Mouse (Mus musculus) neural tube, embryonic 12.5 days (tissue): ENCODE results near the gene Itga1. TPM values are rescaled to one million over a fixed set of nuclear protein-coding genes. Genes with fewer than 3 reads are reported as not detected.

ENCODE experiments used
- ATAC-seq: fragments of 200-750 bp; cut with Nextera tagmentation; 2 replicates; pipeline ENCODE4 v1.8.0; 2017; ENCODE audit warnings: low read depth, mild to moderate bottlenecking, moderate TSS enrichment, moderate library complexity; ENCODE audit not compliant: low FRiP score
- H3K27ac ChIP-seq: fragments of 300-500 bp; sonication (generic); 2 replicates; pipeline ENCODE4 v1.5.1; 2016
- H3K27me3 ChIP-seq: fragments of 300-500 bp; sonication (generic); replicated peaks from 2 replicates; pipeline ENCODE4 v1.6.1; 2016; ENCODE audit warnings: mild to moderate bottlenecking
- H3K36me3 ChIP-seq: fragments of 300-500 bp; sonication (generic); 2 replicates; pipeline ENCODE4 v1.6.1; 2016; ENCODE audit warnings: mild to moderate bottlenecking
- H3K4me1 ChIP-seq: fragments of 300-500 bp; sonication (generic); 2 replicates; pipeline ENCODE4 v1.6.1; 2016
- H3K4me2 ChIP-seq: fragments of 300-500 bp; sonication (generic); replicated peaks from 2 replicates; pipeline ENCODE4 v1.6.1; 2016; ENCODE audit warnings: mild to moderate bottlenecking
- H3K4me3 ChIP-seq: fragments of 300-500 bp; sonication (generic); 2 replicates; pipeline ENCODE4 v1.5.1; 2016
- H3K9ac ChIP-seq: fragments of 300-500 bp; sonication (generic); 2 replicates; pipeline ENCODE4 v1.6.1; 2016; ENCODE audit warnings: mild to moderate bottlenecking
- H3K9me3 ChIP-seq: fragments of 300-500 bp; sonication (generic); 2 replicates; pipeline ENCODE4 v1.6.1; 2016; ENCODE audit warnings: mild to moderate bottlenecking
- WGBS: fragments of 180-500 bp; shearing (Covaris S2); methylation state at CpG from one replicate; pipeline ENCODE4 v1.1.7; 2016; 5-methylcytosine and 5-hydroxymethylcytosine counted together
- polyA plus RNA-seq: library from polyadenylated mRNA; unstranded; fragments of >200 nt; fragmentation: Nextera tagmentation; extraction: Ambion mirVana; gene quantifications from 2 replicates; pipeline ENCODE4 v1.2.1, GENCODE M21; 2016

The Itga1 gene
- polyA plus RNA-seq, 1 experiment from 2014 or later = 8.0 TPM

DNA sequence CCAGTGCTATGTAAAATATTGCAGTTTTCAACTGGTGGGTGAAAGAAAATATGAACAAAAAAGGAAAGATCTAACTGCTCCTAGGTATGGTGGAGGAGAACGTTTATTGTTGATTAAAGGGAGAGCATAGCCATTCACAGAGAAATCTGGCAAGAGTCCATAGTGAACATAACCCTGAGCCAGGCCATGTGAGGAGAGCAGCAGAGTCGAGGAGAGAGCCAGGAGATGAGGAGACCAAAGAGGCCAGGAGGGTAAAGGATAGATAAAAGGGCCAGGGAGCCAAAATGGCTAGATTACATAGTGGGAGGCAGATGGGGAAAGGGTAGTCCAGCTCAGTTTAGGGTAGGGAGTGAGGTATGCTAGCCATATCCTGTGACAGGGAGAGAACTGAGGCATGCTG lies 5.5 kb downstream of the Itga1 start:
- 61% methylated on average over 2 of the region's 2 CpGs for WGBS
- Histone ChIP-seq H3K27ac (no peak overlapping the region), H3K9me3 (no peaks in the 10 kb centered on the region), H3K9ac (no peak overlapping the region), H3K4me1 (peaks cover under 1% of the 10 kb centered on the region; the same call in 1 of the 2 replicates), H3K4me3 (no peak overlapping the region), H3K4me2 (no peak overlapping the region), H3K27me3 (peaks cover 10% of the 10 kb centered on the region), H3K36me3 (no peaks in the 10 kb centered on the region)
- no peak for ATAC-seq

DNA sequence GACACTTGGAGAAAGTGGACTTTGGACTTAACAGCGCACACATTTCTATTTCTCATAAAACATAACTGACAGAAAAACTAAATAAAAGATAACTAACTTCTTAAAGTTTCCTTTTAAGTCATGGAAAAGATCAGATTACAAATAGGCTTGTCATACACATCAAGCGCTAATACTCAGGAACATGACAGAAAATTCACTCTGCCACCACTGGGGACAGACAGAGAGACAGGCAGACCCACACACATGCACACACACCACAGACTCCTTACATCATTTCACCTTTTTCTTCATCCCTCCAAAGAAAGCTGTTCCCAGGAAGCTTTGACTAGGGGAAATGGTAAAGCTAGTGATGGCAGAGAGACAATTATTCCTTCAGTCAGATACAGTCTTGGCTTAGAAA lies 6.4 kb downstream of the Itga1 start:
- no peak overlapping the region for H3K4me3 ChIP-seq
- H3K4me2 ChIP-seq = no peak overlapping the region
- no peaks in the 10 kb centered on the region for H3K4me1 ChIP-seq
- 96% methylated on average over 2 of the region's 2 CpGs for WGBS
- H3K9me3 ChIP-seq = no peaks in the 10 kb centered on the region
- no peaks in the 10 kb centered on the region for H3K36me3 ChIP-seq
- 0 out of 2 replicates have a peak, but pooled peaks cover 2% of the 10 kb centered on the region for H3K27me3 ChIP-seq
- no peak overlapping the region for H3K9ac ChIP-seq
- no peak for ATAC-seq
- no peak overlapping the region for H3K27ac ChIP-seq

DNA sequence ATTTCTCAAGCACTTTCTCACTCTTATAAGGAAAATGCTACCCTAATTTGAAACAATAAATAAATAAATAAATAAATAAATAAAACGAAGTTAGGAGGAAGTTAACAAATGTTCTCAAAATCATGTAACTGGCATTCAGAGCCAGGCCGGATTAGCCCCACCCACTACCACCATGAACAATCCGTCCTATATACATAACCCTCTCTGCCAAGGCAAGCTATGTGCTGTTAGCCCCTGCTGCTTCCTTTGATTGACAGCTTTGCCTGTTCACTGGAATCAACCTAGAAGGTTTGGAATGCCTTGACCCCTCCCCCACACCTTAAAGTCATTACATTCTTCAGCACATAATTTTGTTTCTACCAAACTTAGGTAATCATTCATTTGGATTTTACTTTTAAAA lies 10.3 kb downstream of the Itga1 start:
- no peak overlapping the region for H3K4me2 ChIP-seq
- no peak for ATAC-seq
- H3K4me1 ChIP-seq = peaks cover 13% of the 10 kb centered on the region
- H3K36me3 ChIP-seq = peaks cover 12% of the 10 kb centered on the region; the same call in 1 of the 2 replicates
- no peak overlapping the region for H3K27ac ChIP-seq
- H3K9me3 ChIP-seq = no peaks in the 10 kb centered on the region
- WGBS = 75% methylated on average over 3 of the region's 3 CpGs
- no peak overlapping the region for H3K4me3 ChIP-seq
- H3K27me3 ChIP-seq = no peaks in the 10 kb centered on the region
- H3K9ac ChIP-seq = no peak overlapping the region

DNA sequence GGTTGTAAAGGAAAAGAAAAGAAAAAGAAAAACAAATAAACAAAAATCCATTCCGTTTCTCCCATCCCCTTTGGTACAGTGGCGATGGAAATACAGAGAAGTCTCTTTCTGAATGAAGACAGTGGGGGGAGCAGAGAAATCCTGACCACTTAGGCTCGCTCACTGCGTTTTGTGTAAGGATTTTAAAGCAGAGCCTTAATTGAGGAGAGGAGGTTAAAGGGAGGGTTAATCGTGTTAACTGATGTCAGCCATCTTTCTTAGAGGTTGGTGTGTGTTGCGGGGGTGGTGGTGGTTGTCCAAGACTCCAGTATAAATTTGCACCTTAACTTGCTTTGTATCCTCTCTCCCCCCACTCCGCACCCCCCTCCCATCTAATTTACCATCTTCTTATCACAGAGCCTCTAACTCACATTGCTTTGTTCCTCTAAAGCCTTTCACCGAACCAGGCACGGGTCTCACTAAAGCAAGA lies 10.8 kb downstream of the Itga1 start:
- ATAC-seq = no peak
- H3K4me2 ChIP-seq = peak overlapping the region; percentile 95
- H3K4me3 ChIP-seq = no peak overlapping the region; the same call in 1 of the 2 replicates
- no peak overlapping the region for H3K9ac ChIP-seq
- 54% methylated on average over 9 of the region's 9 CpGs for WGBS
- peaks cover 13% of the 10 kb centered on the region; the same call in 1 of the 2 replicates for H3K36me3 ChIP-seq
- no peaks in the 10 kb centered on the region for H3K27me3 ChIP-seq
- no peak overlapping the region for H3K27ac ChIP-seq
- H3K4me1 ChIP-seq = peaks cover 13% of the 10 kb centered on the region
- H3K9me3 ChIP-seq = no peaks in the 10 kb centered on the region

DNA sequence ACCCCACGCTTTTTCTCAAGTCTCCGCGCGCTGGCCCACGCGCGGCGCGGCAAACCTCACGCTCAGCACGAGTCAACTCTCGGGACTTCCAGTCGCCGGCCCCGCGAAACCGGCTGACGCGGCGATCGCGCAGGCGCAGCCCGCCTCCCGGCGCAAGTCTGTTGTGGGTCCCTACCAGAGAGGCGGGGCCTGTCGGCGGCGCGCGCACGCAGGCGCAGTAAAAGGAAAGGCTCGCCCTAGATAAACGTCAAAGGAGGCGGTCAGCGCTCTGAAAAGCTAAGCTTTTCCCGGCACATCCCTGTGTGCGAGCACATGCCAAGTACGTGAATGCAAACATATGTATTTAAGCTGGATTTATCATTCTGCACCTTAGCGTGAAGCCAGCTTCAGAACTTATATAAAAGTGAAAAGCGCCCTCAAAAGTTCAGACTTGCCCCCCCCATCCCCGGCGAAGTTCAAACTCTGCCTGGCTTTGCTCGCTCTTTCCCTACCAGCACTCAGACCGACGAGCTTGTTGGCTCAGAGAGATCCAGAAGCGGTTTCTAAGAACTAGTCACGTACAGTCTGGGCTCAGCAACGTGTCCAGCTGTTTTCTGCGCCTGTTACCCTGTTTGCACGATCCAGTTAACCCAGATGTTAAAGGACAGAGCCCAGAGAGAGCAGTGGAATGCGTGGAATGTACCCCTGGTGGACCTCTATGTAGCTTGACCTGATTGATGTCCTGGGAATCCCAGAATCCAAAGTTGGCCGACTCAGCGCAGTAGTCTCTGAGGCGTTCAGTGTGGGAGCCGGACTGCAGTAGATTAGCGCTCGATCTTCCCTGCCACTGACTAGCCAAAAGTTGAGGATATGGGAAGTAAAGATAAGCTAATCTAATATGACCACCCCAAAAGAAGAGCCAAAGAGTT lies 11.4 kb downstream of the Itga1 start, which contains the start of gene Pelo:
Gene Pelo, minus strand, starts transcription at position 118 of the 908 bp plus-strand sequence.
- Histone ChIP-seq H3K4me1 (peaks cover 13% of the 10 kb centered on the region), H3K27ac (peak within 1 kb of the TSS; percentile 4; the same call in 1 of the 2 replicates), H3K27me3 (no peaks in the 10 kb centered on the region), H3K4me3 (peak within 1 kb of the TSS; percentile 70), H3K9ac (peak within 1 kb of the TSS; percentile 81), H3K36me3 (peaks cover 13% of the 10 kb centered on the region; the same call in 1 of the 2 replicates), H3K9me3 (no peaks in the 10 kb centered on the region), H3K4me2 (peak within 1 kb of the TSS; percentile 95)
- WGBS = under 1% methylated on average over 60 of the region's 60 CpGs
- peak; percentile 97 for ATAC-seq

DNA sequence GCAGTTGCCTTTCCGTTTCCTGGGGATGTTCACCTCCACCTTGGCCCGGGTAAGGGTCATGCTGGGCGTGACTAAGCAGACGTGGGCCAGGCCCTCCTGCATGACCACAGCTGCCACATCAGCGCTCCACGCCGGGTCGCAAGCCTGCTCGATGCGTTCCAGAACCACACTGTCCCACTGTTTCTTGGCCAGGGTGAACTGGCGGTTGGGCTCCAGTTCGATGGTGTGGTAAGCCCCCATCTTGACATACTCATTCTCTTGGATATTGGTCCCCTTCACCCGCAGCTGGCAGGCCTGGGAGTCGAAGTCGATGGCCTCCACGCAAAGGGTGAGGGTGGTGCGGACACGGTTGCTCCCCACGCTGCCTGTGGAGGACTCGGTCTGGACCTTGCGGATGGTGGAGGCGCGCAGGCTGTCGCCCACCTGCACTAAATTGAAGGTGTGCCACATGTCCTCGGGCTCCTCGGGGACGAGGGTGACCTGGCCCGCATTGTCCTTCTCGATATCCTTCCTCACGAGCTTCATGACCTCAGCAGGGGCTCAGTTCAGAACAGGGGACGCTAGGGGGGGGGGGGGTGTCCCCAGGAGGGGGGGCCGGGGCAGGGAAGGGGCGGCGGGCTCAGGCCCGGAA lies 12.3 kb downstream of the Itga1 start:
- peak; percentile 78 for ATAC-seq
- peak overlapping the region; percentile 95 for H3K4me2 ChIP-seq
- H3K9me3 ChIP-seq = no peaks in the 10 kb centered on the region
- H3K27me3 ChIP-seq = no peaks in the 10 kb centered on the region
- H3K4me1 ChIP-seq = peaks cover 13% of the 10 kb centered on the region
- H3K36me3 ChIP-seq = peaks cover 13% of the 10 kb centered on the region; the same call in 1 of the 2 replicates
- H3K9ac ChIP-seq = peak overlapping the region; percentile 81
- no peak overlapping the region for H3K27ac ChIP-seq
- H3K4me3 ChIP-seq = peak overlapping the region; percentile 70
- WGBS = 7% methylated on average over 31 of the region's 35 CpGs

DNA sequence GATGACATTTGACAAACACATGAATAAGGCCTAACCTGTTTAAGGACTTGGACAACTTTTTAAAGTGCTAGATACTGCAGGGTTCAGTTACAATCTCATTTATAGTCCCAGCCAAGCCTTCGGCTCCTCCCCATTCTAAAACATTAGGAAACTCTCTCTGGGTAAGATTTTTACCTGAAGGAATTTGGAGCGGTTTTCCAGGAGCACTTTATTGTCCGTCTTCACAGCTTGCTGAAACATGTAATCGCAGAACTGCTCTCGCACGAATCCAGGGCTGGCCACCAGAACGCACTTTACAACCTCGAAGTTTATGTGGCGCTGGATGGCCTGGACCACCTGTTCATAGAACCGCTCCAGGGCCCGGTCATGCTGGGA lies 12.8 kb downstream of the Itga1 start:
- WGBS = 55% methylated on average over 11 of the region's 11 CpGs
- H3K27ac ChIP-seq = no peak overlapping the region

DNA sequence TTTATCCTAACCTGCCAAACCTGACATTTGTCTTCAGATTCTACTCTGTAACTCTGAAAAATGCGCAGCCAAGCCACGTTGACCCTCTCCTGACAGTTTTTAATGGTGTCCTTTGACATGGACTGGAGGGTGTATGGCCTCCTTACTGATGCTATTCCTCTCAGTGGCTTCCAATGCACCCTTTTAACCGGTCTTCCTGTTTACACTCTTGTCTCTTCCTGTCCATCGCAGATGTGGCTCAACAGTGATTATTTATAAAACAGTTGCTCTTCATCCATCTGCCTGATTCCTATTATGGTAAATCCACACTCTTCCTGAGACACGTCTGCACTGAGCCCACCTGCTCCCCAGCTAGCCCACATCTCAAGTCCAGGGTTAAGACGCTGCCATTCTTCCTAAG lies 15.8 kb downstream of the Itga1 start:
- no peak for ATAC-seq
- no peak overlapping the region for H3K9ac ChIP-seq
- H3K27me3 ChIP-seq = no peaks in the 10 kb centered on the region

More for the DNA sequence above, 12.8 kb downstream of the Itga1 start:
- ATAC-seq = no peak
- peak overlapping the region; percentile 81 for H3K9ac ChIP-seq
- H3K9me3 ChIP-seq = no peaks in the 10 kb centered on the region
- H3K4me1 ChIP-seq = peaks cover 13% of the 10 kb centered on the region
- H3K4me3 ChIP-seq = peak overlapping the region; percentile 70
- H3K36me3 ChIP-seq = peaks cover 13% of the 10 kb centered on the region; the same call in 1 of the 2 replicates
- H3K27me3 ChIP-seq = no peaks in the 10 kb centered on the region
- H3K4me2 ChIP-seq = peak overlapping the region; percentile 95

DNA sequence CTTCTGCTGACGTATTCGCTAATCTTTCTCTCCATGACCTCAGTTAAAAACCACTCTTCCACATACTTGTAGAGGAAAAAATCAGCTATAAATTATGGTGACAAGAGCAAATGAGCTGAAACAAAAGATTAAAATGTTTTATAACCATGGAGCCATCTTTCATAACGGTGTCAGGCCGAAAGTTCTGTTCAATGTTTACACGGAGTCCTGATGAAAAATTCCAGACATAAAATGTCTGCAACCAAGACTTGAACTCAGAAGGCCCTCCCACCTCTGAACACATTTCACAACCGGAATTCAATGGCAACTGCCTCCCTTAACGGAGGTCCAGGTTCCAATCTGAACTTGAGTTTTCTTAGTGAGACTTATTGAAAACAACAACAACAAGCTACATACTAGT lies 19.4 kb downstream of the Itga1 start:
- Histone ChIP-seq H3K27ac (no peak overlapping the region), H3K9me3 (no peaks in the 10 kb centered on the region), H3K4me1 (no peaks in the 10 kb centered on the region), H3K4me3 (no peak overlapping the region), H3K27me3 (no peaks in the 10 kb centered on the region), H3K9ac (no peak overlapping the region), H3K4me2 (no peak overlapping the region), H3K36me3 (peaks cover 5% of the 10 kb centered on the region; the same call in 1 of the 2 replicates)
- no peak for ATAC-seq
- 80% methylated on average over 7 of the region's 7 CpGs for WGBS

More for the DNA sequence above, 15.8 kb downstream of the Itga1 start:
- Histone ChIP-seq H3K4me2 (no peak overlapping the region), H3K4me1 (peaks cover 13% of the 10 kb centered on the region), H3K27ac (no peak overlapping the region), H3K9me3 (no peaks in the 10 kb centered on the region), H3K4me3 (no peak overlapping the region), H3K36me3 (peaks cover 13% of the 10 kb centered on the region; the same call in 1 of the 2 replicates)
- 92% methylated on average over 6 of the region's 6 CpGs for WGBS

DNA sequence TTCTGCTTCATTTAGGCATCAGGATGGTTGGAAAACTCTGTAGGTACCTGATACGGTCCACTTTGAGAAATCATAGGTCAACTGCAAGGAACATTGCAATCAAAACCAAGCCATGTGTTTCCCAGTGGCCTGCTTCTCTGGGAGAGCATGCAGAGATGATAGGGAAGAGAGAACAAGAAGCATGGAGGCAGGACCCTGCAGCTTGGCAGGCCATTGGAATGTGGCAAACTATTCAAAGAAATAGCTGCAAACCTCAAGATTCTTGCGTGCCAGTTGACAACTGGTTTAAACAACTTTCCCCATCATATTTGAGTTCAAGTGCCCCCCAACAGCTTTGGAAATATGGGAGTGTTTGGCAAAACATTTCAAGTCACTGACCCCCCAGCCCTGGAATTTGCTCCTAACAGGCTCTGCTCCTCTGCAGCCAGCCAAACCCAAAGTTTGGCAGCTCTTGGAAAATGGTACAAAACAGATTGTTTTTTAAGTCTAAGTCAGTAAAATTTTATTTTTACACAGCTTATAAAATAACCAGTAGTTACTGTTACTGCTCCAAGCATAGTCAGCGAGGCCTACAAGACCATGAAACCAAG lies 21.7 kb downstream of the Itga1 start:
- ATAC-seq = no peak
- Histone ChIP-seq H3K4me2 (no peak overlapping the region), H3K27ac (no peak overlapping the region), H3K27me3 (no peaks in the 10 kb centered on the region), H3K4me3 (no peak overlapping the region), H3K9me3 (no peaks in the 10 kb centered on the region), H3K9ac (no peak overlapping the region), H3K36me3 (no peaks in the 10 kb centered on the region), H3K4me1 (no peaks in the 10 kb centered on the region)
- WGBS = 90% methylated on average over 3 of the region's 3 CpGs

DNA sequence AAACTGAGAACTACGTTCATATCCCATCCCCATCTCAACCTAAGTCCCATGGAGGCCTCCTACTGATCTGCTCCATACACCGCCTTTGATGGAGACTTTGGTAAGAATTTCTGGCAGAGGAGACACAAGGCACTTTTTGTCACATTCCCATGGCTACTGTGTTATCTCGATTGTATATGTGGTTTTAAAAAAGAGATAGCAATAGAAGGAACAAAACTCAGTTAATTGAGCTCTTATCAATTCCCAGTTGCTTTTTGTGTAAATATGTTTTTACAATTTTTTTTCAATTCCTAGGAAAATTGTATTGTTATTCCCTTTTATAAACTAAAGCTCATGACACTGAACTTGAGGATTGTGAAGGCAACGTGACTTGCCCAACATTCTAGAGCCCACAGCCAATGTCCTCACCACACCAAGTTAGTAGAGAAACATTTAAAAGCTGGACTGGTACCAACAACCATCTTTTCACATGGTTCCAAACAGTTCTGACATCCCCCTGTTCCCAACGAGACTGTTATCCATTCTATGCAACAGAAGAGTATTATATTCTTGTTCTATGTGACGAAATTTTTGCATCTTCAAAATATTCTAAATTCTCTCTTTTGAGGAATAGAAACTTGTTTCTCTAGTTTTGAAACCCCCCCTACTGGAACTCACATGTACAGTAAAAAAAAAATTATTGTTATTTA lies 22.6 kb downstream of the Itga1 start:
- 87% methylated on average over 6 of the region's 6 CpGs for WGBS
- Histone ChIP-seq H3K4me1 (no peaks in the 10 kb centered on the region), H3K27me3 (no peaks in the 10 kb centered on the region), H3K4me2 (no peak overlapping the region), H3K9ac (no peak overlapping the region), H3K4me3 (no peak overlapping the region), H3K36me3 (no peaks in the 10 kb centered on the region), H3K9me3 (no peaks in the 10 kb centered on the region), H3K27ac (no peak overlapping the region)
- no peak for ATAC-seq
